Comparison of ENCODE assay signal across 24 mouse cellular contexts in genomic region chr9:67878197-67878769, GRCm38 (mm10). TPM values are rescaled to one million over a fixed set of nuclear protein-coding genes. Genes with fewer than 3 reads are reported as not detected.
DNase-seq lines count a peak whose midpoint lies in the region; ATAC-seq and TF ChIP-seq lines count a peak whose summit lies in the region.
"Had no signal": no experiment of that assay in that cellular context is flagged by ENCODE, and none has a peak within 500 bp of the region (broad histone marks: within the 10 kb centered on the region; RNA-seq: fewer than 3 reads in every experiment).

No protein-coding gene starts in this region.

- no peak overlapping the region for H3K4me2 ChIP-seq in CH12.LX (ENCODE audit: insufficient read depth, low read depth, poor library complexity, severe bottlenecking)
- peak overlapping the region; percentile 58 for H3K4me2 ChIP-seq in liver, embryonic 14.5 days (ENCODE audit: low read depth)
- no peak overlapping the region for H3K4me2 ChIP-seq in midbrain, postnatal 0 days (ENCODE audit: low read depth, low read length, poor library complexity, severe bottlenecking)
- H3K4me2 ChIP-seq: heart, embryonic 12.5 days; midbrain, embryonic 13.5 days had no signal

- H3K27me3 ChIP-seq in CH12.LX (replicated peaks) (no peaks in the 10 kb centered on the region), ES-Bruce4 (ENCODE audit: control insufficient read depth, insufficient read depth, low read length, poor library complexity, severe bottlenecking) (no peaks in the 10 kb centered on the region)
- no peaks in the 10 kb centered on the region for H3K27me3 ChIP-seq in liver, embryonic 14.5 days (ENCODE audit: control insufficient read depth, insufficient read depth, low read length)
- no peaks in the 10 kb centered on the region for H3K27me3 ChIP-seq in midbrain, postnatal 0 days (ENCODE audit: insufficient read depth, low read length)
- H3K27me3 ChIP-seq: heart, embryonic 12.5 days; midbrain, embryonic 13.5 days had no signal

- peaks cover 12 to 26% of the 10 kb centered on the region in 2 experiments for H3K4me1 ChIP-seq in CH12.LX (ENCODE audit: control insufficient read depth in 1 of 2, insufficient read depth in 2 of 2)
- H3K4me1 ChIP-seq in ES-Bruce4 (ENCODE audit: control insufficient read depth, insufficient read depth, low read length), result no peaks in the 10 kb centered on the region
- H3K4me1 ChIP-seq in liver, embryonic 14.5 days (replicated peaks; ENCODE audit: control insufficient read depth in 2 of 2, insufficient read depth in 2 of 2, low read length in 1 of 2), result peaks cover 31 to 37% of the 10 kb centered on the region in 2 experiments
- H3K4me1 ChIP-seq in midbrain, postnatal 0 days (ENCODE audit: insufficient read depth, low read length), result no peaks in the 10 kb centered on the region
- H3K4me1 ChIP-seq: heart, embryonic 12.5 days; midbrain, embryonic 13.5 days had no signal

- TF ChIP-seq POLR2A in CH12.LX (IDR thresholded peaks at IDR 0.05; ENCODE audit: low read depth, low read length), result no peak
- no peak for TF ChIP-seq POLR2A in ES-Bruce4 (IDR thresholded peaks at IDR 0.05; ENCODE audit: insufficient read depth, low read length)

- TF ChIP-seq CTCF in CH12.LX (conservative IDR thresholded peaks at IDR 0.05 in 1 of 2, IDR thresholded peaks at IDR 0.05 in 1 of 2; ENCODE audit: low read depth in 2 of 2, low read length in 2 of 2) (peak in 1 of 2 experiments; percentile 47; a peak in 2 of 4 replicates), ES-Bruce4 (IDR thresholded peaks at IDR 0.05; ENCODE audit: low read depth, low read length) (peak; percentile 40)
- TF ChIP-seq CTCF in liver, embryonic 14.5 days (IDR thresholded peaks at IDR 0.05; ENCODE audit: low read depth), result peak; percentile 65
- no peak for TF ChIP-seq CTCF in midbrain, postnatal 0 days (IDR thresholded peaks at IDR 0.05)

- ATAC-seq in liver, embryonic 14.5 days (ENCODE audit: insufficient read depth), result peak; percentile 75
- no peak for ATAC-seq in midbrain, postnatal 0 days (ENCODE audit: low FRiP score)
- no peak for ATAC-seq in megakaryocyte, adult 5-6 weeks (ENCODE audit: poor library complexity, severe bottlenecking)
- ATAC-seq: activated CD4-positive, CD25-positive, alpha-beta regulatory T cell, adult 4 months; forebrain, embryonic 16.5 days; hindbrain, embryonic 16.5 days; midbrain, embryonic 13.5 days had no signal

- 20% methylated on average over 11 of the region's 11 CpGs for WGBS in liver, embryonic 14.5 days (ENCODE audit: insufficient replicate concordance)
- WGBS in midbrain, postnatal 0 days, result 93% methylated on average over 11 of the region's 11 CpGs

- dilution Hi-C loops in CH12.LX (cut with MboI; ENCODE audit: extremely low pct_ligation_motif_present, extremely low pct_unique_long_range_greater_than_20kb, low sequenced_read_pairs), result no loop called here

- in situ Hi-C loops in CH12.LX (cut with MboI; ENCODE audit: low pct_ligation_motif_present, low pct_unique_long_range_greater_than_20kb, low sequenced_read_pairs), result no loop called here

- no peak for TF ChIP-seq RAD21 in CH12.LX (IDR thresholded peaks at IDR 0.05; ENCODE audit: low read depth, low read length)

- no peak for DNase-seq in CH12.LX (ENCODE audit: extremely low read depth)
- DNase-seq in c-Kit-negative CD71-positive TER-119-positive erythroid progenitor cells, embryonic 14.5 days (ENCODE audit: low read depth, low spot score), result peak; percentile 35
- DNase-seq in liver, embryonic 14.5 days (ENCODE audit: low read depth in 3 of 3, low spot score in 3 of 3), result peak; percentile 53 to 72 (median 54)
- DNase-seq in midbrain, postnatal 0 days (ENCODE audit: low spot score), result no peak
- DNase-seq in adrenal gland, adult 2 months, result no peak
- DNase-seq in adrenal gland, postnatal 10 days, result no peak
- DNase-seq: adrenal gland, postnatal 36 days; cerebellum, adult 9-10 months; heart, postnatal 4 days; kidney, adult 11 months; kidney, postnatal 10 days; thymus, postnatal 36 days had no signal

- H3K79me2 ChIP-seq in CH12.LX (replicated peaks; ENCODE audit: control insufficient read depth, extremely low read depth, insufficient read depth, poor library complexity, severe bottlenecking), result no peaks in the 10 kb centered on the region

- TF ChIP-seq EP300 in CH12.LX (IDR thresholded peaks at IDR 0.05; ENCODE audit: low read length) (no peak), ES-Bruce4 (IDR thresholded peaks at IDR 0.05; ENCODE audit: insufficient read depth, low read depth, low read length) (no peak)
- peak; percentile 78 for TF ChIP-seq EP300 in liver, embryonic 14.5 days (IDR thresholded peaks at IDR 0.05; ENCODE audit: low read depth)

- no peak overlapping the region for H3K9ac ChIP-seq in CH12.LX (ENCODE audit: insufficient read depth, low read depth)
- no peak overlapping the region for H3K9ac ChIP-seq in ES-Bruce4 (ENCODE audit: low read depth, poor library complexity, severe bottlenecking)
- H3K9ac ChIP-seq in liver, embryonic 14.5 days (replicated peaks), result peak overlapping the region; percentile 43; the same call in 1 of the 2 replicates
- no peak overlapping the region for H3K9ac ChIP-seq in midbrain, postnatal 0 days (replicated peaks; ENCODE audit: low read length, poor library complexity, severe bottlenecking)
- H3K9ac ChIP-seq: heart, embryonic 12.5 days; midbrain, embryonic 13.5 days had no signal

- H3K9me3 ChIP-seq in CH12.LX (replicated peaks; ENCODE audit: low read length) (no peaks in the 10 kb centered on the region), ES-Bruce4 (replicated peaks; ENCODE audit: control insufficient read depth, insufficient read depth, low read length, poor library complexity, severe bottlenecking) (no peaks in the 10 kb centered on the region)
- H3K9me3 ChIP-seq in liver, embryonic 14.5 days (ENCODE audit: control insufficient read depth, low read length), result no peaks in the 10 kb centered on the region
- H3K9me3 ChIP-seq in midbrain, postnatal 0 days (ENCODE audit: low read length), result no peaks in the 10 kb centered on the region
- H3K9me3 ChIP-seq: heart, embryonic 12.5 days; midbrain, embryonic 13.5 days had no signal

- H3K27ac ChIP-seq in CH12.LX (ENCODE audit: insufficient read depth, low read depth) (peak overlapping the region; percentile 46), ES-Bruce4 (ENCODE audit: insufficient read depth, low read length) (no peak overlapping the region)
- H3K27ac ChIP-seq in liver, embryonic 14.5 days, result peak overlapping the region; percentile 79
- H3K27ac ChIP-seq in midbrain, postnatal 0 days (ENCODE audit: low read depth, low read length), result no peak overlapping the region
- H3K27ac ChIP-seq: macrophage; midbrain, embryonic 13.5 days had no signal

- H3K4me3 ChIP-seq in CH12.LX (replicated peaks in 1 of 3; ENCODE audit: low read depth in 2 of 3, low read length in 2 of 3, poor library complexity in 1 of 3) (peak overlapping the region in 1 of 3 experiments; percentile 38), ES-Bruce4 (ENCODE audit: low read depth, low read length) (no peak overlapping the region)
- peak overlapping the region; percentile 4 to 24; a peak in 3 of 4 replicates for H3K4me3 ChIP-seq in liver, embryonic 14.5 days (ENCODE audit: insufficient read depth in 1 of 2, low read depth in 2 of 2, low read length in 2 of 2)
- H3K4me3 ChIP-seq in midbrain, postnatal 0 days (ENCODE audit: low read depth, low read length), result no peak overlapping the region
- H3K4me3 ChIP-seq: heart, embryonic 12.5 days; midbrain, embryonic 13.5 days; myocyte had no signal

- H3K36me3 ChIP-seq in CH12.LX (replicated peaks in 1 of 2; ENCODE audit: control insufficient read depth in 1 of 2, insufficient read depth in 1 of 2, low read length in 1 of 2) (peaks cover 13 to 51% of the 10 kb centered on the region in 2 experiments), ES-Bruce4 (ENCODE audit: control insufficient read depth, insufficient read depth, low read length, poor library complexity, severe bottlenecking) (no peaks in the 10 kb centered on the region; the same call in 1 of the 2 replicates)
- peaks cover 6% of the 10 kb centered on the region for H3K36me3 ChIP-seq in liver, embryonic 14.5 days (replicated peaks; ENCODE audit: control insufficient read depth, insufficient read depth, low read depth)
- peaks cover 11% of the 10 kb centered on the region for H3K36me3 ChIP-seq in midbrain, postnatal 0 days (ENCODE audit: insufficient read depth, low read length)

TF ChIP-seq in CH12.LX, 34 proteins besides CTCF, POLR2A, EP300 and RAD21 (continues in another document):
- TF ChIP-seq NRF1 (IDR thresholded peaks at IDR 0.05; ENCODE audit: low read depth, low read length), result no peak
- no peak for TF ChIP-seq ZC3H11A (IDR thresholded peaks at IDR 0.05; ENCODE audit: low read depth, low read length)
- no peak for TF ChIP-seq UBTF (IDR thresholded peaks at IDR 0.05; ENCODE audit: low read depth, low read length)

RNA-seq across cellular contexts. Expression of gene Vps13c, which starts 38.1 kb away (rescaled TPM):
- total RNA-seq in CH12.LX (2012; rRNA removed) (17.3 and 18.4 TPM in 2 replicates), CH12.LX (2014; rRNA removed) (9.7 and 10.8 TPM in 2 replicates)
- polyA plus RNA-seq in CH12.LX (2012; ENCODE audit: insufficient read length, low read depth) (21.7 and 25.7 TPM in 2 replicates), ES-Bruce4 (2011; ENCODE audit: insufficient read depth, insufficient read length, low read depth, missing spikeins) (24.0 and 34.2 TPM in 2 replicates)
- polyA plus RNA-seq in liver, embryonic 14.5 days (2012; rRNA removed), result 5.1 and 7.2 TPM in 2 replicates
- polyA plus RNA-seq in liver, embryonic 14.5 days (2014; fragmentation: Nextera tagmentation; extraction: Ambion mirVana), result 5.2 and 6.6 TPM in 2 replicates
- total RNA-seq in midbrain, postnatal 0 days (2014; rRNA removed), result 31.5 and 42.8 TPM in 2 replicates
- polyA plus RNA-seq in midbrain, postnatal 0 days (2015; fragmentation: Nextera tagmentation; extraction: Ambion mirVana), result 6.8 and 8.4 TPM in 2 replicates
- 48.4 and 52.5 TPM in 2 replicates for total RNA-seq in megakaryocyte, adult 5-6 weeks (2015)
- 69.1 and 73.0 TPM in 2 replicates for total RNA-seq in megakaryocyte, adult 5-6 weeks (2017)
- 10 to 100 TPM; 40.6 to 57.6 TPM for total RNA-seq in adrenal gland, adult 2 months (2021)
- 2.7 and 3.7 TPM in 2 replicates for polyA plus RNA-seq in adrenal gland, adult 2 months (2012; rRNA removed)
- 10 to 100 TPM; 32.2 to 49.3 TPM for total RNA-seq in adrenal gland, postnatal 10 days (2021)

RNA-seq across cellular contexts. Expression of gene C2cd4a, which starts 46.2 kb away (rescaled TPM):
- total RNA-seq in CH12.LX (2012; rRNA removed) (not detected in 2 replicates), CH12.LX (2014; rRNA removed) (0.16 TPM in 1 of 2 replicates, not detected in the other)
- polyA plus RNA-seq in CH12.LX (2012; ENCODE audit: insufficient read length, low read depth) (not detected in 2 replicates), ES-Bruce4 (2011; ENCODE audit: insufficient read depth, insufficient read length, low read depth, missing spikeins) (not detected in 2 replicates)
- 4.4 and 6.8 TPM in 2 replicates for polyA plus RNA-seq in liver, embryonic 14.5 days (2012; rRNA removed)
- polyA plus RNA-seq in liver, embryonic 14.5 days (2014; fragmentation: Nextera tagmentation; extraction: Ambion mirVana), result 0.81 and 1.5 TPM in 2 replicates
- 0.71 and 0.99 TPM in 2 replicates for total RNA-seq in midbrain, postnatal 0 days (2014; rRNA removed)
- polyA plus RNA-seq in midbrain, postnatal 0 days (2015; fragmentation: Nextera tagmentation; extraction: Ambion mirVana), result 0.68 and 0.70 TPM in 2 replicates
- total RNA-seq in megakaryocyte, adult 5-6 weeks (2015), result not detected in 2 replicates
- total RNA-seq in megakaryocyte, adult 5-6 weeks (2017), result not detected in 2 replicates
- total RNA-seq in adrenal gland, adult 2 months (2021), result not detected
- polyA plus RNA-seq in adrenal gland, adult 2 months (2012; rRNA removed), result 2.0 and 3.2 TPM in 2 replicates
- total RNA-seq in adrenal gland, postnatal 10 days (2021), result under 1 TPM in 1 of 2 experiments, not detected in 1; 0.21 TPM
- total RNA-seq: adrenal gland, postnatal 36 days; common myeloid progenitor, adult 5-6 weeks; heart, postnatal 4 days; left cerebral cortex, postnatal 25 days had no signal
- polyA plus RNA-seq: activated CD4-positive, CD25-positive, alpha-beta regulatory T cell, adult 4 months; embryonic facial prominence, embryonic 11.5 days; forebrain, embryonic 16.5 days; macrophage; myocyte had no signal

Comparison
In these comparisons a context has a peak if more than half of its experiments do, and no peak if none do; other contexts are left out.
1. DNase-seq: peak in c-Kit-negative CD71-positive TER-119-positive erythroid progenitor cells, embryonic 14.5 days (single experiment) and liver, embryonic 14.5 days (3 of 3); none in CH12.LX (single experiment), midbrain, postnatal 0 days (single experiment), adrenal gland, adult 2 months (single experiment) and adrenal gland, postnatal 10 days (single experiment).
2. H3K27ac ChIP-seq: peak in CH12.LX (single experiment) and liver, embryonic 14.5 days (single experiment); none in ES-Bruce4 (single experiment) and midbrain, postnatal 0 days (single experiment).
3. H3K4me3 ChIP-seq: peak in liver, embryonic 14.5 days (2 of 2); none in ES-Bruce4 (single experiment) and midbrain, postnatal 0 days (single experiment).